Mouse (Mus musculus): ENCODE data around the gene Ccdc54. TPM values are rescaled to one million over a fixed set of nuclear protein-coding genes. Genes with fewer than 3 reads are reported as not detected.

Ccdc54 gene
- not detected in 2 replicates for polyA plus RNA-seq (2012; rRNA removed)

DNA sequence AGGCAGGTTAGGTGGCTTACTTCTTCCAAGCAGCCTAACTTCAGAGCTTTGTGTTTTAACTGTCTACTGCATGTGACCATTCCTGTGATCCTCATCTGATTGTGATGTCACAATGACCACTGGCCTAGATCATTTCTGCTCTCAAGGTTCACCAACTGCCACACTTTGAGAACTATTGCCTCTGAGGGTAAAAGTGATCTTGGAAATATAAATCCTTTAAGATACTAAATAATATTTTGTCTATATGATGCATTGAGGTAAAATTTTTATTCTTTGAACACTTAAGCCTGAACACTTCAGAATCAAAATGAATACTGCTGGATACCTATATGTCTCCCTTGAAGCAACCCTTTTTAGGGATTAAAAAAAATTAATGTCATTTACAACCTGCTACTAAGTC is at the start of gene Ccdc54:
Gene Ccdc54 (minus strand): TSS at position 101 of the 400 bp plus-strand sequence.

Other genes starting within 250 kb of the Ccdc54 start
- 2.6 and 2.7 TPM in 2 replicates for gene Bbx, start 158.8 kb downstream of the Ccdc54 start, polyA plus RNA-seq (2012; rRNA removed)